Mouse (Mus musculus): ENCODE measurements around the gene Echdc2.
"Not testable (repeated sequence)": the region's sequence is repeated elsewhere in the genome, so short reads cannot be mapped to it uniquely, and the experiment has no call there.

DNA sequence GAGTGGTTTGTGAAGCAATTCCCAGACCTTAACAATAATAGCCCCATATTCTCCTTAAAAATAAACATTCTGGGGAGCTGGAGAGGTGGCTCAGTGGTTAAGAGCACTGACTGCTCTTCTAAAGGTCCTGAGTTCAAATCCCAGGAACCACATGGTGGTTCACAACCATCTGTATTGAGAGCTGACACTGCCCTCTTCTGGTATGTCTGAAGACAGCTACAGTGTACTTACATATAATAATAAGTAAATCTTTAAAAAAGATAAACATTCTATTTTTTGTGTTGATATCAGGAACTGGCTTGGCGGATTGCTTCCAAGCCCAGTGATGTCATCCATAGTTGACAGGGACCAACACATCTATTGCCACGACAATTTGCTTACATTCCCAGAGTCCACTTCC lies 22.1 kb upstream of the Echdc2 start:
- TF ChIP-seq GATA1 (IDR thresholded peaks at IDR 0.05; ENCODE audit: borderline replicate concordance, low read length); FLI1 (IDR thresholded peaks at IDR 0.05; ENCODE audit: low read length): not testable (repeated sequence)

Data from megakaryocyte, embryonic 14.5 days (primary cell).